Comparison of ENCODE assay signal across 12 mouse cellular contexts in genomic region chr15:96274341-96274740, GRCm38 (mm10).
"Had no signal": no experiment of that assay in that cellular context is flagged by ENCODE, and none has a peak within 500 bp of the region (broad histone marks: within the 10 kb centered on the region; RNA-seq: fewer than 3 reads in every experiment).

No protein-coding gene starts in this region.

- ATAC-seq: intestine, embryonic 16.5 days; midbrain, embryonic 15.5 days had no signal

- H3K9me3 ChIP-seq: kidney, embryonic 15.5 days; limb, embryonic 10.5 days; midbrain, embryonic 15.5 days; neural tube, embryonic 12.5 days had no signal

- DNase-seq: kidney, adult 2 months; kidney, postnatal 14 days; lung, adult 18-20 months; spleen, adult 18-20 months; thymus, postnatal 36 days had no signal

- H3K27ac ChIP-seq: kidney, embryonic 15.5 days; left cerebral cortex, adult 2 months; limb, embryonic 10.5 days; midbrain, embryonic 15.5 days; neural tube, embryonic 12.5 days had no signal

- H3K9ac ChIP-seq: kidney, embryonic 15.5 days; midbrain, embryonic 15.5 days; neural tube, embryonic 12.5 days had no signal

- H3K4me2 ChIP-seq: kidney, embryonic 15.5 days; midbrain, embryonic 11.5 days; midbrain, embryonic 15.5 days; neural tube, embryonic 12.5 days had no signal

- H3K4me3 ChIP-seq: kidney, embryonic 15.5 days; left cerebral cortex, adult 2 months; limb, embryonic 10.5 days; midbrain, embryonic 15.5 days; neural tube, embryonic 12.5 days had no signal

- H3K27me3 ChIP-seq: kidney, embryonic 15.5 days; midbrain, embryonic 15.5 days; neural tube, embryonic 12.5 days had no signal
